Mouse (Mus musculus) spleen, postnatal 14 days (tissue): ENCODE measurements around the gene Gfral.

Experiments used
- DNase-seq, 2 experiments: peaks; one replicate each; pipeline ENCODE4 v3.0.0; 2021 to 2022; ENCODE audit warnings: low spot score in 2 of 2

Gene Gfral

GRCm38 (mm10) chr9:76122888-76123287, 90.6 kb downstream of the Gfral start:
- DNase-seq: peak in 1 of 2 experiments; percentile 2
